29 mouse cellular contexts compared by ENCODE assay signal in the genomic region with DNA sequence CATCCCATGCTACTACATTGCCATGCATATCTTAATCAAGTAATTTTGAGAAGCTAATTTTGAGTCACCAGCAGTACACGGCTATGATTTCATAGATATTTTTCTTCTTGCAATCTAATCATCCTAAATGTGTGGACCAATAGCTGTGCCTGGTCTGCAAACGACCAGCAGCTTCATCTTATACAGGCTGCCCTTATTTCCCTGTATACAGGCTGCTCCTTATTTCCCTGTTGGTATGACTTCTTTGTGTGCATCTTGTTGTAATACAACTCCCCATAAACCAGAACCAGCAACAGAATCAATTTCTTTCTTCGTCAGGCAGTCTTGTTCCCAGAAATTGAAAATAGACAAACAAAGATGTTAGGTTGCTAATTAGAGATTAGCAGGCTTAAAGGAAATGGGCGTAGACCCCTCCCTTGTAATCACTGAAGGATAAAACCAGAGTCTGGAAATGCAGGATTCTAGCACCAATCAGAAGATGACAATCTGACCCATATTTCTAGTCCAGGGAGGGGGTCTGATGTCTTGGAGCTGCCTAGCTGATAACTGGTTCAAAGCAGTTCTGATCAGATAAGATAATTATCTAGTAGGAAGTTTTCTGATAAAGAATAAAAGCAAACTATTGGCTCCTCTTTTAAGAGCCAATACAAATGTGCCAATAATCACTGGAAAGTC.
DNase-seq lines count a peak whose midpoint lies in the region; ATAC-seq lines count a peak whose summit lies in the region.
"Had no signal": no experiment of that assay in that cellular context is flagged by ENCODE, and none has a peak within 500 bp of the region (broad histone marks: within the 10 kb centered on the region; RNA-seq: fewer than 3 reads in every experiment).

No protein-coding gene starts in this region.

- 0 out of 2 replicates have a peak, but pooled peaks have one; percentile 18 for ATAC-seq in forebrain, embryonic 11.5 days (replicated peaks; ENCODE audit: low FRiP score)
- no peak for ATAC-seq in hindbrain, embryonic 15.5 days (ENCODE audit: low FRiP score, low read depth)
- ATAC-seq in neural tube, embryonic 13.5 days (ENCODE audit: low read depth), result no peak
- ATAC-seq in neural tube, embryonic 15.5 days (ENCODE audit: low FRiP score), result peak; percentile 53; the same call in 1 of the 2 replicates
- ATAC-seq: inflammation-experienced regulatory T-cells, adult 6 months; lung, postnatal 0 days had no signal

- DNase-seq in forebrain, embryonic 11.5 days (ENCODE audit: low spot score), result no peak
- no peak for DNase-seq in forebrain, embryonic 10.5 days (ENCODE audit: extremely low spot score, low spot score)
- no peak for DNase-seq in hindbrain, embryonic 10.5 days (ENCODE audit: low spot score)
- DNase-seq in neural tube, embryonic 10.5 days (ENCODE audit: extremely low spot score, low spot score), result no peak
- DNase-seq in thymus, adult 18-20 months, result no peak
- DNase-seq: adrenal gland, adult 8-10 months; cerebellum, adult 8-10 months; cerebellum, postnatal 25 days; gastrocnemius, postnatal 25 days; heart, adult 11 months; kidney, adult 18-20 months; kidney, postnatal 25 days; liver, embryonic 13.5 days; lung, adult 18-20 months; lung, postnatal 4 days had no signal

- H3K4me3 ChIP-seq in forebrain, embryonic 11.5 days (ENCODE audit: low read depth, low read length), result no peak overlapping the region
- H3K4me3 ChIP-seq in forebrain, embryonic 10.5 days, result no peak overlapping the region
- H3K4me3 ChIP-seq in hindbrain, embryonic 15.5 days, result no peak overlapping the region
- no peak overlapping the region for H3K4me3 ChIP-seq in hindbrain, embryonic 10.5 days
- no peak overlapping the region for H3K4me3 ChIP-seq in neural tube, embryonic 13.5 days
- H3K4me3 ChIP-seq in neural tube, embryonic 15.5 days (replicated peaks), result no peak overlapping the region
- H3K4me3 ChIP-seq: embryonic facial prominence, embryonic 10.5 days; embryonic facial prominence, embryonic 15.5 days; heart, embryonic 10.5 days; heart, embryonic 15.5 days; kidney, embryonic 15.5 days; limb, embryonic 10.5 days; limb, embryonic 15.5 days; liver, embryonic 13.5 days; megakaryocyte, embryonic 14.5 days had no signal

- H3K4me2 ChIP-seq in forebrain, embryonic 11.5 days (ENCODE audit: low read depth, low read length, severe bottlenecking), result no peak overlapping the region
- H3K4me2 ChIP-seq in hindbrain, embryonic 15.5 days, result no peak overlapping the region
- H3K4me2 ChIP-seq in neural tube, embryonic 13.5 days, result no peak overlapping the region
- H3K4me2 ChIP-seq in neural tube, embryonic 15.5 days, result no peak overlapping the region
- H3K4me2 ChIP-seq: embryonic facial prominence, embryonic 15.5 days; heart, embryonic 15.5 days; kidney, embryonic 15.5 days; limb, embryonic 15.5 days; liver, embryonic 13.5 days had no signal

- no peaks in the 10 kb centered on the region for H3K36me3 ChIP-seq in forebrain, embryonic 11.5 days (ENCODE audit: control insufficient read depth, insufficient read depth, low read length)
- no peaks in the 10 kb centered on the region for H3K36me3 ChIP-seq in forebrain, embryonic 10.5 days (replicated peaks)
- H3K36me3 ChIP-seq in hindbrain, embryonic 15.5 days, result no peaks in the 10 kb centered on the region
- H3K36me3 ChIP-seq in hindbrain, embryonic 10.5 days, result no peaks in the 10 kb centered on the region
- no peaks in the 10 kb centered on the region for H3K36me3 ChIP-seq in neural tube, embryonic 13.5 days
- H3K36me3 ChIP-seq in neural tube, embryonic 15.5 days, result no peaks in the 10 kb centered on the region
- H3K36me3 ChIP-seq: embryonic facial prominence, embryonic 10.5 days; embryonic facial prominence, embryonic 15.5 days; G1E; heart, embryonic 10.5 days; heart, embryonic 15.5 days; kidney, embryonic 15.5 days; limb, embryonic 10.5 days; limb, embryonic 15.5 days; liver, embryonic 13.5 days had no signal

- H3K4me1 ChIP-seq in forebrain, embryonic 11.5 days (replicated peaks; ENCODE audit: control insufficient read depth, insufficient read depth, low read length), result no peaks in the 10 kb centered on the region
- H3K4me1 ChIP-seq in forebrain, embryonic 10.5 days, result peaks cover 5% of the 10 kb centered on the region; the same call in 1 of the 2 replicates
- H3K4me1 ChIP-seq in hindbrain, embryonic 15.5 days (replicated peaks), result 0 out of 2 replicates have a peak, but pooled peaks cover 2% of the 10 kb centered on the region
- H3K4me1 ChIP-seq in hindbrain, embryonic 10.5 days (replicated peaks), result no peaks in the 10 kb centered on the region
- no peaks in the 10 kb centered on the region for H3K4me1 ChIP-seq in neural tube, embryonic 13.5 days (replicated peaks)
- no peaks in the 10 kb centered on the region for H3K4me1 ChIP-seq in neural tube, embryonic 15.5 days
- H3K4me1 ChIP-seq: embryonic facial prominence, embryonic 10.5 days; embryonic facial prominence, embryonic 15.5 days; heart, embryonic 10.5 days; heart, embryonic 15.5 days; kidney, embryonic 15.5 days; limb, embryonic 10.5 days; limb, embryonic 15.5 days; liver, embryonic 13.5 days; megakaryocyte, embryonic 14.5 days had no signal

- 40% methylated on average over 4 of the region's 4 CpGs for WGBS in forebrain, embryonic 11.5 days
- WGBS in forebrain, embryonic 10.5 days, result 50% methylated on average over 4 of the region's 4 CpGs
- WGBS in hindbrain, embryonic 15.5 days, result 56% methylated on average over 4 of the region's 4 CpGs
- WGBS in hindbrain, embryonic 10.5 days, result 78% methylated on average over 4 of the region's 4 CpGs
- WGBS in neural tube, embryonic 13.5 days, result 72% methylated on average over 4 of the region's 4 CpGs
- WGBS in neural tube, embryonic 15.5 days, result 59% methylated on average over 4 of the region's 4 CpGs

- H3K9me3 ChIP-seq in forebrain, embryonic 11.5 days (ENCODE audit: control insufficient read depth, low read length), result no peaks in the 10 kb centered on the region
- H3K9me3 ChIP-seq in forebrain, embryonic 10.5 days, result no peaks in the 10 kb centered on the region
- H3K9me3 ChIP-seq in hindbrain, embryonic 15.5 days, result no peaks in the 10 kb centered on the region
- no peaks in the 10 kb centered on the region for H3K9me3 ChIP-seq in hindbrain, embryonic 10.5 days
- H3K9me3 ChIP-seq in neural tube, embryonic 13.5 days, result no peaks in the 10 kb centered on the region
- no peaks in the 10 kb centered on the region for H3K9me3 ChIP-seq in neural tube, embryonic 15.5 days (replicated peaks)
- H3K9me3 ChIP-seq: embryonic facial prominence, embryonic 10.5 days; embryonic facial prominence, embryonic 15.5 days; heart, embryonic 10.5 days; heart, embryonic 15.5 days; kidney, embryonic 15.5 days; limb, embryonic 10.5 days; limb, embryonic 15.5 days; liver, embryonic 13.5 days had no signal

- no peak overlapping the region for H3K27ac ChIP-seq in forebrain, embryonic 11.5 days (ENCODE audit: low read depth, low read length)
- H3K27ac ChIP-seq in forebrain, embryonic 10.5 days, result no peak overlapping the region
- H3K27ac ChIP-seq in hindbrain, embryonic 15.5 days (replicated peaks), result 0 out of 2 replicates have a peak overlapping the region, but pooled peaks have one; percentile 12
- H3K27ac ChIP-seq in hindbrain, embryonic 10.5 days, result no peak overlapping the region
- peak overlapping the region; percentile 46; the same call in 1 of the 2 replicates for H3K27ac ChIP-seq in neural tube, embryonic 13.5 days (replicated peaks)
- H3K27ac ChIP-seq in neural tube, embryonic 15.5 days (replicated peaks), result no peak overlapping the region
- H3K27ac ChIP-seq: embryonic facial prominence, embryonic 10.5 days; embryonic facial prominence, embryonic 15.5 days; heart, embryonic 10.5 days; heart, embryonic 15.5 days; kidney, embryonic 15.5 days; limb, embryonic 10.5 days; limb, embryonic 15.5 days; liver, embryonic 13.5 days had no signal

- H3K9ac ChIP-seq in forebrain, embryonic 11.5 days (ENCODE audit: low read length), result no peak overlapping the region
- H3K9ac ChIP-seq in hindbrain, embryonic 15.5 days, result no peak overlapping the region
- H3K9ac ChIP-seq in neural tube, embryonic 13.5 days, result no peak overlapping the region
- H3K9ac ChIP-seq in neural tube, embryonic 15.5 days (replicated peaks), result no peak overlapping the region
- H3K9ac ChIP-seq: embryonic facial prominence, embryonic 15.5 days; heart, embryonic 15.5 days; kidney, embryonic 15.5 days; limb, embryonic 15.5 days; liver, embryonic 13.5 days had no signal

- no peaks in the 10 kb centered on the region for H3K27me3 ChIP-seq in forebrain, embryonic 11.5 days (ENCODE audit: control insufficient read depth, insufficient read depth, low read length)
- H3K27me3 ChIP-seq in forebrain, embryonic 10.5 days (ENCODE audit: poor library complexity, severe bottlenecking), result no peaks in the 10 kb centered on the region
- no peaks in the 10 kb centered on the region for H3K27me3 ChIP-seq in hindbrain, embryonic 15.5 days
- no peaks in the 10 kb centered on the region for H3K27me3 ChIP-seq in hindbrain, embryonic 10.5 days (ENCODE audit: insufficient read depth, poor library complexity, severe bottlenecking)
- H3K27me3 ChIP-seq in neural tube, embryonic 13.5 days, result no peaks in the 10 kb centered on the region
- H3K27me3 ChIP-seq in neural tube, embryonic 15.5 days (replicated peaks), result no peaks in the 10 kb centered on the region
- H3K27me3 ChIP-seq: embryonic facial prominence, embryonic 15.5 days; heart, embryonic 15.5 days; kidney, embryonic 15.5 days; limb, embryonic 15.5 days; liver, embryonic 13.5 days; megakaryocyte, embryonic 14.5 days had no signal

Comparison
In these comparisons a context has a peak if more than half of its experiments do, and no peak if none do; other contexts are left out.
1. ATAC-seq: peak in forebrain, embryonic 11.5 days (single experiment) and neural tube, embryonic 15.5 days (single experiment); none in hindbrain, embryonic 15.5 days (single experiment) and neural tube, embryonic 13.5 days (single experiment).
2. H3K27ac ChIP-seq: peak in hindbrain, embryonic 15.5 days (single experiment) and neural tube, embryonic 13.5 days (single experiment); none in forebrain, embryonic 11.5 days (single experiment), forebrain, embryonic 10.5 days (single experiment), hindbrain, embryonic 10.5 days (single experiment) and neural tube, embryonic 15.5 days (single experiment).